Mouse (Mus musculus) liver, postnatal 0 days (tissue): Measurements from ENCODE around the gene Fcgr3.

ENCODE experiments used
- CTCF ChIP-seq: sonication (generic); IDR thresholded peaks from 2 replicates; pipeline ENCODE4 v1.5.1; 2016; ENCODE audit warnings: antibody characterized with exemption, low read depth
- EP300 ChIP-seq: IDR thresholded peaks from 2 replicates; pipeline ENCODE4 v1.6.1; 2016; ENCODE audit warnings: antibody characterized with exemption, low read depth, mild to moderate bottlenecking

DNA sequence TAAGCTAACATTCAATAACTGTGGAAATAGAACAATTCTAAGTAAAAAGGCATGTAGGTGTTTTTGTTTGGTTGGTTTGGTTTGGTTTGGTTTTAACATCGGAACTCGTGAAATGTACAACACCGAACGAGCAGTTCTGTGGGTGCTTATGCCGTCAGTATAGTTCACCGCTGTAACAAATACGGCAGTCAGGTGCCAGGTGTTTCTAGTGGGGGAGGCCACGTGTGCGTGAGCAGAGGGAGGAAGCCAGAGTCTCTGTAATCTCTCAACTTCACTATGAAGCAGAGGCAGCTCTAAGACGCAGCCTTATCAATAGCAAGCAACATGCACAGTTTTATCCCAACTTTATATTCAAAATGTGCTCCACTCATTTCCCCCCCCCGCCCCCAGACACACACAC is 29.1 kb downstream of the Fcgr3 start:
- TF ChIP-seq CTCF = no peak
- no peak for TF ChIP-seq EP300
